Mouse (Mus musculus) testis, adult 10 weeks (tissue): ENCODE measurements around the gene Lrp8. TPM values are rescaled to one million over a fixed set of nuclear protein-coding genes. Genes with fewer than 3 reads are reported as not detected.

Experiments used
- polyA plus RNA-seq: library from polyadenylated mRNA; stranded (reverse); fragments of 350-450 nt; fragmentation: Illumina TruSeq; extraction: RNeasy Lipid Tissue Mini Kit (QIAGEN cat#74804); gene quantifications from one replicate; pipeline ENCODE4 v1.2.3, GENCODE M21; 2014; ENCODE audit warnings: low read depth, low replicate concordance

Lrp8 gene
- 33.8 TPM for polyA plus RNA-seq

GRCm38 (mm10) chr4:107802185-107802449, at the start of gene Lrp8:
TSS of gene Lrp8 (plus strand) at chr4:107802261.

DNA sequence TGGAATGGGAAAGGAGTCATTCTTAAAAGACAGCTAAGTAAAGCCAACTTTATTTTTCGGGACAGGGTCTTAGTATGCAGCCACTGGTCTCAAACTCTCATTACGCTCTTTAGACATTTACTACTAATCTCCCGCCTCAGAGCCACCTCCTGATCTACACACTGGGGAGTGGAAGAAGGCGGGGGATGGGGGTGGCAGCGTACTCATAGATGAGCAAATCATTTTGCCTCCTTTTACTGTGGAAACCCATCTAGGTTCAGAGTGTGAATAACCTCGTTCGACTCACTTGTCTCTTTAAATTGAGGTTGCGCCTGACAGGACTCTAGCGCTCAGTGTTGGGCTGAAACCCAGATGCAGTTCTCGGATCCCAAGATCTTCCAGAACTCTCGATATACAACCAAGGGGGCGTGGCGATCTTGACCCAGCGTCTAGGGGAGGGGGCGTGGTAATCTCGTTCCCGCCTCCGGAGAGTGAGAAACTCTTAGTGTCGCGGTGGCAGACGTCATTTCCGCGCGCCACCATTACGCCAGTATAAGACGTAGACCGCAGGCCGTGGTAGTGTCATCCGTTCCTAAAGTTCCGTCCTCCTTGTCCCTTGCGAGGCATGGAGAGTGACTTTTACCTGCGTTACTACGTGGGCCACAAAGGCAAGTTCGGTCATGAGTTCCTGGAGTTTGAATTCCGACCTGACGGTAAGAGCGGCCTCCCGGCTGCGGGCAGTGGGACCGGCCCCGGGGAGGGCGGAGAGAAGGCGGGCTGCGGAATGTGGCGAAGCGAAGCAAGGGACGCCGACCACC, 77.4 kb downstream of the Lrp8 start, which contains the start of gene Magoh:
Gene Magoh (plus strand): TSS at position 502 of the 797 bp plus-strand sequence.

GRCm38 (mm10) chr4:107889731-107890432, 87.8 kb downstream of the Lrp8 start, which contains the start of gene 0610037L13Rik:
TSS of gene 0610037L13Rik (plus strand) at chr4:107889813.

GRCm38 (mm10) chr4:107923145-107923802, 121.2 kb downstream of the Lrp8 start, which contains the start of gene Cpt2:
TSS of gene Cpt2 (minus strand) at chr4:107923610.

Other genes starting within 250 kb of the Lrp8 start
- gene Dmrtb1, start 118.0 kb upstream of the Lrp8 start, polyA plus RNA-seq = 335 TPM
- 91.3 TPM for gene Magoh, start 77.5 kb downstream of the Lrp8 start, polyA plus RNA-seq
- 18.7 TPM for gene 0610037L13Rik, start 87.6 kb downstream of the Lrp8 start, polyA plus RNA-seq
- 97.6 TPM for gene Cpt2, start 121.3 kb downstream of the Lrp8 start, polyA plus RNA-seq
- gene Slc1a7, start 166.1 kb downstream of the Lrp8 start, polyA plus RNA-seq = 0.42 TPM